Mouse (Mus musculus): ENCODE measurements around the gene Rps15a. TPM values are rescaled to one million over a fixed set of nuclear protein-coding genes. Genes with fewer than 3 reads are reported as not detected.

Gene Rps15a
- 2,608 and 2,622 TPM in 2 replicates for total RNA-seq (2015)
- 871 and 1,175 TPM in 2 replicates for total RNA-seq (2017)

GRCm38 (mm10) chr7:118115877-118116568 lies at the start of gene Rps15a:
Gene Rps15a, minus strand, starts transcription at chr7:118116188.
- peak; percentile 84 for ATAC-seq (replicated peaks; ENCODE audit: poor library complexity)

- no peak for ATAC-seq (replicated peaks; ENCODE audit: poor library complexity)
These were observed 47.0 kb upstream of the Rps15a start for GRCm38 (mm10) chr7:118163006-118163405.

- no peak for ATAC-seq (replicated peaks; ENCODE audit: poor library complexity)
These were observed 44.1 kb upstream of the Rps15a start for GRCm38 (mm10) chr7:118160121-118160520.

GRCm38 (mm10) chr7:118156461-118156860 lies 40.5 kb upstream of the Rps15a start:
- ATAC-seq (replicated peaks; ENCODE audit: poor library complexity): no peak

- no peak for ATAC-seq (replicated peaks; ENCODE audit: poor library complexity)
These were observed 38.2 kb upstream of the Rps15a start for GRCm38 (mm10) chr7:118154150-118154549.

- ATAC-seq (replicated peaks; ENCODE audit: poor library complexity): peak; percentile 60
These were observed 27.6 kb upstream of the Rps15a start for GRCm38 (mm10) chr7:118143602-118144001.

- peak; percentile 76 for ATAC-seq (replicated peaks; ENCODE audit: poor library complexity)
These were observed 27.1 kb upstream of the Rps15a start for GRCm38 (mm10) chr7:118143123-118143522.

- ATAC-seq (replicated peaks; ENCODE audit: poor library complexity): no peak
These were observed 25.3 kb upstream of the Rps15a start for GRCm38 (mm10) chr7:118141271-118141670.

- no peak for ATAC-seq (replicated peaks; ENCODE audit: poor library complexity)
These were observed 19.1 kb upstream of the Rps15a start for GRCm38 (mm10) chr7:118135128-118135527.

GRCm38 (mm10) chr7:118129430-118130041 lies 13.5 kb upstream of the Rps15a start, which contains the start of gene Arl6ip1:
Gene Arl6ip1, minus strand, starts transcription at chr7:118129662.
- ATAC-seq (replicated peaks; ENCODE audit: poor library complexity): peak; percentile 89

- ATAC-seq (replicated peaks; ENCODE audit: poor library complexity): peak; percentile 56
These were observed 13.0 kb upstream of the Rps15a start for GRCm38 (mm10) chr7:118128925-118129429.

- no peak for ATAC-seq (replicated peaks; ENCODE audit: poor library complexity)
These were observed 10.4 kb upstream of the Rps15a start for GRCm38 (mm10) chr7:118126219-118126875.

- ATAC-seq (replicated peaks; ENCODE audit: poor library complexity): no peak
These were observed 9.7 kb upstream of the Rps15a start for GRCm38 (mm10) chr7:118125736-118126135.

- no peak for ATAC-seq (replicated peaks; ENCODE audit: poor library complexity)
These were observed 7.8 kb upstream of the Rps15a start for GRCm38 (mm10) chr7:118123512-118124411.

- no peak for ATAC-seq (replicated peaks; ENCODE audit: poor library complexity)
These were observed 6.2 kb upstream of the Rps15a start for GRCm38 (mm10) chr7:118122235-118122634.

GRCm38 (mm10) chr7:118120654-118121053 lies 4.7 kb upstream of the Rps15a start:
- no peak for ATAC-seq (replicated peaks; ENCODE audit: poor library complexity)

GRCm38 (mm10) chr7:118119946-118120345 lies 4.0 kb upstream of the Rps15a start:
- no peak for ATAC-seq (replicated peaks; ENCODE audit: poor library complexity)

GRCm38 (mm10) chr7:118119142-118119541 lies 3.2 kb upstream of the Rps15a start:
- ATAC-seq (replicated peaks; ENCODE audit: poor library complexity): no peak

- ATAC-seq (replicated peaks; ENCODE audit: poor library complexity): no peak
These were observed 2.4 kb upstream of the Rps15a start for GRCm38 (mm10) chr7:118118426-118118825.

GRCm38 (mm10) chr7:118117539-118118210 lies 1.7 kb upstream of the Rps15a start:
- 0 out of 2 replicates have a peak, but pooled peaks have one; percentile 12 for ATAC-seq (replicated peaks; ENCODE audit: poor library complexity)

Measured in megakaryocyte progenitor cell, adult 5-6 weeks (primary cell).